Mouse (Mus musculus) yolk sac, embryonic 10.5 days (tissue): ENCODE data around the gene Dnaja3.

Experiments
- DNase-seq: peaks from one replicate; pipeline ENCODE4 v3.0.0-alpha.2; 2017; ENCODE audit warnings: low spot score

Gene Dnaja3

DNA sequence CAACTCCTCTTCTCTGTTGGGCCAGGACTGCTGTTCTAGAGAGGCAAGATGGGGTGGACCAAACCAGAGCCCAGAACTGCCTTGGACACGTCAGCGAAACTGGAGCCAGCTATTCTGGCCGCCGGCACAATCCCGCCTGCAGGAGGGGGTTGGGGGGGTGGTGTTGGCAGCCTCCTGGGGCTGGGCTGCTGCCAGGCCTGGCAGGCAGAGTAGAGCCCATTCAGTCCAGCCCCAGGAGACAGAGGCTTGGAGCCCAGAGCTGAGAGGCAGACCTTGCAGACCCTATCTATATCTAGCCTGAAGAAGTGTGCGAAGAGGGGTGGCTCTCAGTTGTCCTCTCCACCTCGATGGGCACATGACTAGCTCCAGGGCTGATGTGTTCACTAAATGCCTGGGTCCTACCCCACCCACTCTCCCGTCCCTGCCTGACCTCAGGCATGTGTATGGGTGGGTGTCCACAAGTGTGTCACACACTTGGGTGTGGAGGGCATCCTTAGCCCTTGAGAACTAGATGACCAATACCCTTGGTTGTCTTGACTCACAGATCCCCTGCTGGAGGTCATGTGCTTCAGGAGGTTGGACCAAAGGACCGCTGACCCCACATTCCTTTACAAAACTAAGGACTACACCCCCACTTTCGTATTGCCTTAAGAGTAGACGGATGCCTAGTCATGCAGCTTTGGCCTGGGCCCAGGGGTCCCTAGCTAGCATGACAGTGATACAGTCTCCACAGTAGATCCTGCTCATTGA, 4.1 kb downstream of the Dnaja3 start:
- no peak for DNase-seq

DNA sequence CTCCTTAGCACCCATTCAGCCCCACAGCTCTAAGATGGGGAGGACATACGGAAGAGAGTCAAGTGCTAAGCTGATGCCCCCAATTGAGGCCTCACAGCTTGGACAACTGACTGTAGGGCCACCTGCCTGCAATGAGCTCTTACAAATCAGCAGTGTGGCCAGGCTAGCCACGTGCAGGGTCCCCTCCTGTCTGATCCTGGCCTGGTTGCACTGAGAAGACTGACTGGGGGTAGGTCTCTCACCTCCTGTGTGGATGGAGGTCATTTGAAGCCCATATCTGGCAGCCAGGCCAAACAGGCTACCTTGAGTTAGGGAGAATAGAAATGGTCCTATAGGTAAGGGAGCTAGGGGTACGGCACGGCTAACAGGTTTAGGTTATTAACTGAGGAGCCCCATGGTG, 6.1 kb downstream of the Dnaja3 start:
- no peak for DNase-seq

DNA sequence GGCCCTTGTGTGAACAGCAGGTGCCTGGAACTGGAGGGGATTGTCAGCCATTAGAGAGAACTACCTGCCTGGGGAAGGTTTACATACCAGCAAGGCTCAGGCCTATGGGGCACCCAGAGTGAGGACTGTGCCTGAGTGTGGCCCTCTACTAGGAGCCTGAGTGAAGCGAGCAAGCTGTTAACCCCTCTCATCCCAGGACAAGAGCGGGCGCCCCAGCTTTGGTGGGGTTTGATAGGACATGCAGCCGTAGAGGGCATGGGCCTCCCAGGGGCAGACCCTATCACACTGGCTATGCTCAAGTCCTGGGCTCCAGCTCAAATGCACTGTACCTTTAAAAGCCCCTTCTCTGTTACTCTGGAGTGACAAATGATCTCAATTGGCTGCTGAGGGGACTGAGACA, 7.0 kb downstream of the Dnaja3 start:
- DNase-seq: no peak

DNA sequence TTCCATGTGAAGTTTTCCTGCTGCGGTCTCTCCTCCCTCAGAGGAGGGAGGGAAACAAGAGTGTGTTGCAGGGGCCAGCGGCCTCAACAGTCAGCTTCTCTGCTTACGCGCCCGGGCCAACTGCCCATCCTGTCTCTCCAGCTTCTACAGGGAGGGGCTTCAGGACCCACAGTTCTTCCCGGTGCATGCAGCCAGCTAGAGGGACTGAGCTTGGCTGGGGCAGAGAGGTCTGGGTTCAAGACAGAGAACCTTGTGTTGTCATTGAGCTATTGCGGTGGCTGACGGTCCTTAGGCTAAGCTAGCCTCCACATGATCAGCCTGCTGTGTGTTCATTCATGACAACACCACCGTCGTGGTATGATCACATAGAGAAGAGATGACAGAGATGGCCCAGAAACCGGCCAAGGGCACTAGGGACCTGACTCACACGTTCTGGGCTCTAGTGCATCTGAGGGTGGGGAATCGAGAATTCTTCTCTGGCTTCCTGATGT, 7.9 kb downstream of the Dnaja3 start:
- DNase-seq: no peak

DNA sequence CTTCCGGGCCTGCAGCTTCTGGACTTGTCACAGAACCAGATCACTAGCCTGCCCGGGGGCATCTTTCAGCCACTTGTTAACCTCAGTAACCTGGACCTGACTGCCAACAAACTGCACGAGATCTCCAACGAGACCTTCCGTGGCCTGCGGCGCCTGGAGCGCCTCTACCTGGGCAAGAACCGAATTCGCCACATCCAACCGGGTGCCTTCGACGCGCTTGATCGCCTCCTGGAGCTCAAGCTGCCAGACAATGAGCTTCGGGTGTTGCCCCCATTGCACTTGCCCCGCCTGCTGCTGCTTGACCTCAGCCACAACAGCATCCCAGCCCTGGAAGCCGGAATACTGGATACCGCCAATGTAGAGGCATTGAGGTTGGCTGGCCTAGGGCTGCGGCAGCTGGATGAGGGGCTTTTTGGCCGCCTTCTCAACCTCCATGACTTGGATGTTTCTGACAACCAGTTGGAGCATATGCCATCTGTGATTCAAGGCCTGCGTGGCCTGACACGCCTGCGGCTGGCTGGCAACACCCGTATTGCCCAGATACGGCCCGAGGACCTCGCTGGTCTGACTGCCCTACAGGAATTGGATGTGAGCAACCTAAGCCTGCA, 8.7 kb downstream of the Dnaja3 start:
- no peak for DNase-seq

DNA sequence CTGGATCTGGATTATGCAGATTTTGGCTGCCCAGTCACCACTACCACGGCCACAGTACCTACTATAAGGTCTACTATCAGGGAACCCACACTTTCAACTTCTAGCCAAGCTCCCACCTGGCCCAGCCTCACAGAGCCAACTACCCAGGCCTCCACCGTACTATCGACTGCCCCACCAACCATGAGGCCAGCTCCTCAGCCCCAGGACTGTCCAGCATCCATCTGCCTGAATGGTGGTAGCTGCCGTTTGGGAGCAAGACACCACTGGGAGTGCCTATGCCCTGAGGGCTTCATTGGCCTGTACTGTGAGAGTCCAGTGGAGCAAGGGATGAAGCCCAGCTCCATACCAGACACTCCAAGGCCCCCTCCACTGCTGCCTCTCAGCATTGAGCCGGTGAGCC, 9.4 kb downstream of the Dnaja3 start:
- no peak for DNase-seq

DNA sequence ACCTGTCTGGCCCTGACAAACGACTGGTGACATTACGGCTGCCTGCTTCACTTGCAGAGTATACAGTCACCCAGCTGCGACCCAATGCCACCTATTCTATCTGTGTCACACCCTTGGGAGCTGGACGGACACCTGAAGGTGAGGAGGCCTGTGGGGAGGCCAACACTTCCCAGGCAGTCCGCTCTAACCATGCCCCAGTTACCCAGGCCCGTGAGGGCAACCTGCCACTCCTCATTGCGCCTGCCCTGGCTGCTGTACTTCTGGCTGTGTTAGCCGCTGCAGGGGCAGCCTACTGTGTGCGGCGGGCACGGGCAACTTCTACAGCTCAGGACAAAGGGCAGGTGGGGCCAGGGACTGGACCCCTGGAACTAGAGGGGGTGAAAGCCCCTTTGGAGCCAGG, 9.9 kb downstream of the Dnaja3 start:
- no peak for DNase-seq

DNA sequence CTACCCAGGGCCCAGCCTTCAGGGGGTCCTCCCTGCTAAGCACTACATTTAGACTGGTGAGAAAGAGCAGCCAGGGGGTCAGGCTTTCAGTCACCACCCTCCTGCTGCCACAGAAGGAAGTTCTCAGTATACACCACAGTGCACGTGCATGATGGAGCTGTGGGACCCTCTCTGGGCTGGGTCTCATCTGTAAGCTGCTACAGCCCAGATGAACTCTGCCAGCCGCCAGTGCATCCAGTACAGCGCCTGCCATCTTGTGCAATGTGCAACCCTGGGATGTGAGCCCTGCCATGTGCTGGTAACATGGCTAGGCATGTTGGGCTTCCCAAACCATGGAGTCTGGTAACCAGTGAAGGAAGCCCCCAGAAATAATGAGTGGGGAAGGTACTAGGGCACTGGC, 10.4 kb downstream of the Dnaja3 start:
- no peak for DNase-seq

DNA sequence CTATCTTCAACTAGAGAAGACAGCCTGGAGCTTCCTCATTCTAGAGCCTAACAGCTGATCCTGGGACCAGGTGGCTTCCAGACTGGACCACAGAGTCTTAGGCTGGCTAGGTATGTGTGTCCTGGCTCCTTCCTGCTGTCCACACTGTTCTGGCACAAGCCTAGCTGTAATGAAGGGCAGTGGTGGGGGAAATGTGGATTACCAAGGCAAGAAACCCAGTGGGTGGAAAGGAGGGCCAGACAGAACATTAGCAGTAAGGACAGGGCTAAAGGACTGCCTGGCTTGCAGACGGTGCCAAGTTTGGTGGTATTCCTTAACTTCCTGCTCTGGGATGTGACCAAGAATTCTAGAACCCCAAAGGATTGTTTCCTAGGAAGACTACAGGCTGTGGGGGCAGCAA, 11.3 kb downstream of the Dnaja3 start:
- DNase-seq: no peak

DNA sequence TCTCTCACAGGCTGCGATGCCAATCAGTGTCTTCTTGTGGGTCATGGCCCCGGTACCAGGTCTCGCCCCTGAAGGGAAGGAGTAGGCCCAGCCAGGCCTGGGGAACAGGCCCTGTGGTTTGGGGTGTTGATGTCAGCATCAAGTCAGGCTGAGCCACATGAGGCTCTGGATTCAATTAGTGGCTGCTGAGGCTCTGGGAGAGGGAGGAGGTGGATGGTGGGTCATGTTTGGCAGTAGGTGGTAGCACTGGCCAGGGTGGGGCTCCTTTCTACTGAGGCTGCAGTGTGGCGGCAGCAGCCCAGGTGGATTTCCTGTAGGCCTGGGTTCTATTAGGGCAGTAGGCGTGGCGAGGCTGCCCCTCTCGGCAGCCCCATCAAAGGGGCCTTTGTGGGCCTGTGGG, 11.8 kb downstream of the Dnaja3 start:
- DNase-seq: no peak

DNA sequence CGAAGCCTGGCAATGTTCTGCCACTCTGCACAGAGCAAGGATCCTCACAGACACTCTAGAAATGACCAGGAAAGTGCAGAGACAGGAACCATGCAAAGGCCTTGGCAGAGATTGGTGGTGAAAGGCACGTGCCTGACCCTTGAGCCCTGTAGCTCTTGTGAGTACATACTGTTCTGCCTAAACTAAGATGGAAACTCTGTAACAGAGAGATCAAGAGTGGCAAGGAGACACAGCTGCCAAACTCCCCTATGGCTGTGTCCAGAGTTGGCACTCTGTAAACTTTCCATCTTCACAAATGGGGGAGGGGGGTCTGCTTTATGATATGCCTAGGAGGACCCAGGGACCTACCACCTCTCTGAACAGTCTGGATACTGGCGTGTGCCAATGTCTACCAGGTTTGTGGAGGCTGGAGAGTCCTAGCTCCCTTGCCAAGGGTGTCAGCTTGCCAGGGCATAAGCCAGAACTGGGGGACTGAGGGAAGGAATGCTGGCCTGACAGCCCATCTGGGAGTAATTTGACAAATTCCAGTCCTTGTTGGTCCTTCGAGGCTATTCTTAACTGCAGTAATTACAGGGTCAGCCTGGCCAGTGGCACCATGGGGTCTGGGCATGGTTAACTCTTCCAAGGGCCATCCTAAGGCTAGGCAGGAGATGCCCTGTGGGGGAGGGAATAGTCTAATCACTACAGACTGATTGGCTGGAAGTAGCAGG, 13.1 kb downstream of the Dnaja3 start:
- no peak for DNase-seq

DNA sequence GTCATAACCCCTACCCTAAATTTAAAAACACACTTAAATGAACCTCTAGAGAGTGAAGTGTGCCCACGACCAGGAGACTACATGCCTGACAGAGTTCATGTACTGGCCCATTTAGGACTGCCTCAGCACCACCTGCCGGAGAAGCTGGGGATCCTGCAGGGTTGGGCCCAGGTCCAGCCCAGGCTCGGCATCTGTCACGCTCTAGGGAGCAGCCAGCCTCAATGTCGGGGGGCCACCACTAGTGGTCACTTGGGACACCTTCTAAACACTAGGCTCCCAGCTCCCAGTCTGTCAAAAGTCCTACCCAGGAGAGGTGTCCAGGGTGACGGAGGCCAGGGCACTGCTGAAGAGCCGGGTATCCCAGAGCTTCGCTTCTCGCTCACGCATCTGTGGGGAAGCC, 14.9 kb downstream of the Dnaja3 start:
- no peak for DNase-seq

DNA sequence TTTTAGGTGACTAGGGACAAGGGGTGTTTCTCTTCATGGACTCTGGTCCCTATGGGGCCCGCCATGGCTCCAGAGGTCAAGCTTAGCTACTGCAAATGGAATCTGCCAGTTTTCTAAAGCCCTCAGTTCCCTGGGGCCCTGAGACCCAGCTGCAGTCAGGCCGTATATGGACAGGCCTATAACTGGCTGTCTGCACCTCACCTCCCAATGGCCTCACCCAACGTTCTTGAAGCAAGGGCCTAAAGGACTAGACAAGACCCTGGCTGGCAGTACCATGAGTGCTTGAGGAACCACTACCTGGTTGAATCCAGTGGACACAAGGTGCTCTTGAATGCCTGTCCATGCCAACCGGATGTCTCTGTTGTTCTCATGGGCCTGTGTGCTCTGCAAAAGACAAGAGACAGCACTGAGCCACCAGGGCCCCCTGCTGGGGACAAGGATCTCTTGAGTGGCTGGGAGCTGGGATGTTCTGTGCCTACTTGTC, 15.5 kb downstream of the Dnaja3 start:
- DNase-seq: no peak

DNA sequence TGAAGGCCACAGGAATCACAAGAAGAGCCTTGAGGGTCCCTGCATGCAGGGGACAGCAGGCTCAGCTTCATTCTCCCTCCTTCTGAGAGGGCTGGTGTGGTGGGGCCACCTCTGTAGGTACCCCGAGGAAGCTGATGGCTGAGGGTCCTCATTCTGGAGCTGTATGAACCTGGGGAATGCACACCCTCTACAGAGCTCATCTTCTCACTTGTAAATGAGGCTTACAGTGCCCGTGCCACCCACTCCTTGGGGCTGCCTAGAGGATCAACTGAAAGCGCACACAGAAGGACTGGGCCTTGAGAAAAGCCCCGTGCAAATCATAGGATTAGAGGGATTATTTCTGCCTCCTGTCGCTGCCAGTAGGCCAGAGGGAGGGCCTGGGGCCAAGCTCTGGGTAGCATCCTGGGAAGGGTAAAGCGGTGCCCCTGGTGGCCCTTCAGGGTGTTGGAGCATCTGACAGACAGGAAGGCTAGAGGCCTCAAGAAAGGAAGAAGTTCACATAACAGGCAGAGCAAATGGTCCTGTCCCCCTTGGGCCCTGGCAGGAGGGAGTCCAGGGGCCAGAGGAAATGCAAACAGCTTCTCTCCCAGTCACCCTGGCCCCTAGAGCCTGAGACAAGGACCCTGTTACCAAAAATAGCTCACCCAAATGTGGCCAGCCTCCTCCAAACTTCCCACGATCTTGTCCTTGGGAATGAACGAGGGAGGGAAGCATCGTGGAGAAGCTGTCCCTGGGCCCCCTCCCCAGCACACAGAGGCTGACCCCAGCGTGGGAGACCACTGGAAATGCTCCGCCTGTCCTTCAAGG, 16.2 kb downstream of the Dnaja3 start:
- no peak for DNase-seq

DNA sequence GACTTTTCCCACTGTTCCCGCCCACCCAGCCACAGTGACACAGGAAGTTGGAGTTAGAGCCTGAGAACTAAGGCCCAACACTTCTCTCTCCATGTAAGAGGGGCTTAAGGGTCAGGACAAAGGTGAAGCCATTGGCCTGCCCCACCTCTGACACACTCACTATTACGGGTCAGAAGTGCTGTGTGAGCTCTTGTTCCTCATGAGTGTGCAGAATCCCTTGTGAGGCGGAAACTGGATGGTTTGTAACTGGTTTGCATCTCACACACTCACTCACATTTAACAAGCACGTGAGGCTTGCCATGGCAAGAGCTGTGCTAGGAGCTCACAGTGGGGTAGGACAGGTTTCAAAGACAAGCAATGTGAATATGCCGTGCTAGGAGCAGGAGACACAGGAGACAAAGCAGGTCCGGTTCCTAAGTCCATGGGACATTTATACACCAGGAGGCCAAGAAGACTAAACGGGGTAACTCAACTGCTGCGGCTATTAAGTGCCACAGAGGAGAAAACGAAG, 16.8 kb downstream of the Dnaja3 start:
- DNase-seq: no peak

DNA sequence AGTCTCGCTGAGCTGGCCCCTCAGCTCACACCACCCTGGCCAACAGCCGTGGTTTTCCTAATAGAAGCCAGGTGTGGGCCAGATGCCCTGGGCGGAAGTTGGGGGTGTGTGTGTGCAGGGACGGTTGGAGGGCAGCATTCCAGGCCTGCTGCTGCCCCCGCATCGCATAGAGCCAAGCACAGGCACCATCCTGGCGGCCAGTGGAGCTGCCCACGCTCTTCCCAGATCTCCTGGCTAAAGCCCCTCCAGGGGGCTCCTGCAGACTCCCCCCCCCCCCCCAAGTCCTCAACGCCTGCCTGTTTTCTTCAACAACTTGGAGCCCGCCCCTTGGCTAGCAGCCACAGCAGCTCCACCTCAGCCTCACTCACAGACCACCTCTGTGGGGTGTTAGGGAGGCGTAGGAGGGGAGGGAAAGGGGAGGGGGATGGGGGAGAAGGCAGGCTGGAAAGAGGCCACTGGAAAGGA, 19.0 kb downstream of the Dnaja3 start:
- DNase-seq: peak; percentile 75

DNA sequence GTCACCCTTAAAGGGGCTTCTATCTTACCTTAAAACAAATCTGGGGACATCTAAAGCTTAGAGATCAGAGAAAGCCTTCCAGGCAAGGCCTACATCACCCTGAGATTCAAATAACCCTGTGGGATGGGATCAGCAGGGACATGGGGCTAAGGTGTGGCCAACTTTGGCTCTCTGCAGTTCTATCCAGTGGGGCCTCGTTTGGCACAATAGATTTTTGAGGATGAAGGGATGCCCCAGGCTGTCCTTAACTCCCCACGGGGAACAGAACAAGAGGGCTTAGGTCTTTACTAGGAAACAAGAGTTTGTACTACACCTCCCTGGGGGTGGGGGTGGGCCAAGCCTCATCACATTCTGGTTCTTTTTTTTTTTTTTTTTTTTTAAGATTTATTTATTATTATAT, 19.5 kb downstream of the Dnaja3 start:
- DNase-seq: no peak

DNA sequence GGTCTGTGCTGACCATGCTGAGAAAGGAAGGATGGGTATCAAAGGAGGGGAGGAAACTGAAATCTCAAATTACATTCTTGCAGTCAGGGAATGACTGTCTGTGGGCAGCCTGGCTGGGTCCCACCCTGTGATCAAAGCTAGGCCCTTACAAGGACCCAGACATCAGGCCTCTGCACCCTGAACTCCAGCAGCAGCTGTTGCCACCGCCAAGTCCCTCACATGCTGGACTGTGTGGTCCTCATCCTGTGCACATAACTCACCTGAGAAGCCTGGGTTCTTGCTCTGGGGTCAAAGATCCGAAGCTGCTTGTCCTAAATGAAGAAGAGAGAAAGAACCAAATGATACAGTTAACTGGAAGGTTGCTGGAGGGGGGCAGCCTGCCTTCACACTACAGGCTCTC, 21.8 kb downstream of the Dnaja3 start:
- no peak for DNase-seq

DNA sequence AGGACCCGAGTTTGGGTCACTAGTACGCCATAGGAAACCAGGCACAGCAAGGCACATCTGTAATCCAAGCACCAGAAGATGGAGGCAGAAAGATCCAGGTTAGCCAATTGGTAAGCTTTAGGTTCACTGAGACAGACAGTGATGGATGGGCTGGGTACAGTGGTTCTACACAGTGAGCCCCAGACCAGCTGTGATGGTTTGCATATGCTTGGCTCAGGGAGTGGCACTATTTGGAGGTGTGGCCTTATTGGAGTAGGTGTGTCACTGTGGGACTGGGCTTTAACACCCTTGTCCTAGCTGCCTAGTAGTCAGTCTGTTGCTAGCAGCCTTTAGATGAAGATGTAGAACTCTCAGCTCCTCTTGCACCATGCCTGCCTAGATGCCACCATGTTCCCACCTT, 24.0 kb downstream of the Dnaja3 start:
- no peak for DNase-seq

DNA sequence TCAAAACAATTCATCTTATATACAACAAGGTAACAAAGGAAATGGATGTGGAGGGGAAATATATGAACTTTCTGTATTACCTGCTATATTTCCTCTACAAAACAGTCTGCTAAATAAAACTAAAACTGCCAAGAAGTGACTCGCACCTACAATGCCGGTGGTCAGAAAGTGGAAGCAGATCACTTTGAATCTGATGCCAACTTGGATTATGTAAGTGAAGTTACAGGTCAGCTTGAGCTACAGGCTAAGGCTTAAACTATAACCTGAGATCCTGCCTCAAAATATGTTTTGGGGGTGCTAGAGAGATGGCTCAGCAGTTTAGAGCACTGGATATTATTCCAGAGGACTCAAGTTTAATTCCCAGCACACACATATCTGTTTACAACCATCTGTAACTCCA, 25.9 kb downstream of the Dnaja3 start:
- DNase-seq: no peak

DNA sequence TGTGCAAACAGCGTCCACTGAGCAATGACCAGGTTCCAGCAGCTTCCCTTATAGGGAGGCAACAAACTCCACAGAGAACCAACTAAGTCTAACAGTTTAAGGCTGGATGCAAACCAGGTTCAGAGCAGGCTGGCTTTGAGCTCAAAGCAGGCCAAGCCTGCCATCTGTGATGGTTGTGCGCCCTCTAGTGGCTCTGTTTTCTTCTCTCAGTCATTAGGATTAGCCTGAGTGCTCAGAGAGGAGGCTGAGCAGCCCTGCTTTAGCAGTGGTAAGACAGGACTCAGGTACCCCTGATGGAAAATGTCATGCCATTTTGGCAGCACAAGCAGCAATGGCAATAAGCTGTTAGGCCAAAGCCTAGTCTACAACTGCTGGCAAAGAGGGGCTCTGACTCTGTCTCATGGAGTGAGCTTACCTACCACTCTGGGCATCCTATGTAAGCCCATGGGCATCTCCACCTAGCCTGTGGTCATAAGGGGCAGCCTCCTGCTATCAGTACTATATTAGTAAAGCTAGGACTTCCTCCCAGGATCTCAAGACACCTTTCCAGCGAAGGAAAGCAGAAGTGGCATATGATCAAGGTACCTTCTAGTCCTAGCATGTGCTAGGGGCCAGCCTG, 27.5 kb downstream of the Dnaja3 start:
- DNase-seq: peak; percentile 59

DNA sequence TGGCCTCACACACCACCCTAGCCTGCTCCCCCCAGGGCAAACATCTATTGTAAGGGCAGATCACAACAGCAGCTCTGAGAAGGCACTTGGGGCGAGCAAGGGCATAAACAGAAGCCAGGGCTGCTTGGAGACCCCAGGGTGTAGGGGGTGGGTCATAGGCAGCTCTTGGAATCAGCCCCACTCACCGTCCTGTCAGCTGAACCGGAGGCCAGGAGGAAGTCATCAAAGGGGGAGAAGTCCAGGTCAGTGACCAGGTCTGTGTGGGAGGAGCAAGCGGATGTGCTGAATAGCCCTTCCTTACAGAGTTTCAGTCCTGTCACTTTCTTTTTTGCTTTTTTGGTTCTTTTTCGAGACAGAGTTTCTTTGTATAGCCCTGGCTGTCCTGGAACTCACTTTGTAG, 30.5 kb downstream of the Dnaja3 start:
- DNase-seq: peak; percentile 65
